Mouse (Mus musculus) liver, embryonic 14.5 days (tissue): ENCODE measurements around the gene Psmc3. TPM values are rescaled to one million over a fixed set of nuclear protein-coding genes. Genes with fewer than 3 reads are reported as not detected.
A peak's percentile ranks its signal among the peaks of the same experiment; 100 is the strongest.

Experiments used
- ATAC-seq: fragments of 200-750 bp; cut with Nextera tagmentation; 2 replicates; pipeline ENCODE4 v1.8.0; 2017; ENCODE audit warnings: moderate number of reproducible peaks, mild to moderate bottlenecking, moderate library complexity; ENCODE audit not compliant: insufficient read depth
- DNase-seq, 3 experiments: peaks; one replicate each; pipeline ENCODE4 v3.0.0-alpha.2; 2012 to 2013; ENCODE audit warnings: low read depth in 3 of 3, low spot score in 3 of 3
- H3K27ac ChIP-seq: fragments of 300-500 bp; sonication (generic); 2 replicates; pipeline ENCODE4 v1.5.1; 2014; ENCODE audit warnings: moderate library complexity, mild to moderate bottlenecking, control low read depth, inconsistent platforms
- H3K27me3 ChIP-seq: fragments of 300-500 bp; sonication (generic); 2 replicates; pipeline ENCODE4 v1.6.1; 2014; ENCODE audit warnings: mild to moderate bottlenecking, low read length, moderate library complexity; ENCODE audit not compliant: control insufficient read depth, insufficient read depth
- H3K36me3 ChIP-seq: fragments of 300-500 bp; sonication (generic); replicated peaks from 2 replicates; pipeline ENCODE4 v1.6.1; 2014; ENCODE audit warnings: low read depth; ENCODE audit not compliant: control insufficient read depth, insufficient read depth
- H3K4me1 ChIP-seq, 2 experiments: fragments of 200-500 bp in 1 of 2; fragments of 300-500 bp in 1 of 2; sonication (generic) in 1 of 2; replicated peaks; 2 replicates each; pipeline ENCODE4 v1.6.1; 2012 to 2014; ENCODE audit warnings: antibody characterized with exemption in 1 of 2, inconsistent platforms in 1 of 2, low read length in 1 of 2; ENCODE audit not compliant: control insufficient read depth in 2 of 2, insufficient read depth in 2 of 2
- H3K4me2 ChIP-seq: fragments of 300-500 bp; sonication (generic); 2 replicates; pipeline ENCODE4 v1.6.1; 2014; ENCODE audit warnings: low read depth, mild to moderate bottlenecking, control low read depth, moderate library complexity
- H3K4me3 ChIP-seq, 2 experiments: fragments of 200-500 bp in 1 of 2; fragments of 300-500 bp in 1 of 2; sonication (generic) in 1 of 2; 2 replicates each; pipeline ENCODE4 v1.5.1; 2012 to 2014; ENCODE audit warnings: low read depth in 2 of 2, low read length in 2 of 2, mild to moderate bottlenecking in 2 of 2, control low read depth in 1 of 2, inconsistent platforms in 1 of 2, moderate library complexity in 1 of 2; ENCODE audit not compliant: insufficient read depth in 1 of 2
- H3K9ac ChIP-seq: fragments of 300-500 bp; sonication (generic); replicated peaks from 2 replicates; pipeline ENCODE4 v1.6.1; 2014; ENCODE audit warnings: mild to moderate bottlenecking, control low read depth, moderate library complexity
- H3K9me3 ChIP-seq: fragments of 300-500 bp; sonication (generic); 2 replicates; pipeline ENCODE4 v1.6.1; 2016; ENCODE audit warnings: low read length, mixed read lengths; ENCODE audit not compliant: control insufficient read depth
- CTCF ChIP-seq: IDR thresholded peaks from 2 replicates; pipeline ENCODE4 v1.5.1; 2016; ENCODE audit warnings: antibody characterized with exemption, low read depth, control low read depth
- EP300 ChIP-seq: IDR thresholded peaks from 2 replicates; pipeline ENCODE4 v1.6.1; 2016; ENCODE audit warnings: antibody characterized with exemption, low read depth
- WGBS: fragments of 180-500 bp; shearing (Covaris S2); extraction: QIAGEN DNeasy Blood & Tissue Kit; methylation state at CpG from one replicate; pipeline ENCODE4 v1.1.7; 2014; ENCODE audit not compliant: insufficient replicate concordance; 5-methylcytosine and 5-hydroxymethylcytosine counted together
- polyA plus RNA-seq, 2 experiments: library from polyadenylated mRNA; depleted of rRNA in 1 of 2; stranded (reverse) in 1 of 2; unstranded in 1 of 2; fragments of >200 nt; fragmentation: Nextera tagmentation in 1 of 2; extraction: Ambion mirVana in 1 of 2; gene quantifications; 2 replicates each; pipeline versions ENCODE4 v1.2.1 to v1.2.3; 2012 to 2014

Psmc3 gene
- polyA plus RNA-seq, 2 experiments, result 126 to 174 TPM

GRCm38 (mm10) chr2:91079026-91079384 is 25.2 kb downstream of the Psmc3 start:
- Histone ChIP-seq H3K4me2 (peak overlapping the region; percentile 69), H3K4me1 (peaks cover 2 to 11% of the 10 kb centered on the region in 2 experiments; a peak in 1 of 4 replicates), H3K36me3 (no peaks in the 10 kb centered on the region), H3K27ac (no peak overlapping the region), H3K9ac (peak overlapping the region; percentile 34), H3K4me3 (peak overlapping the region; percentile 41 to 48), H3K27me3 (no peaks in the 10 kb centered on the region), H3K9me3 (no peaks in the 10 kb centered on the region)
- no peak for TF ChIP-seq CTCF
- no peak for TF ChIP-seq EP300
- ATAC-seq, result no peak
- WGBS, result 22% methylated on average over 5 of the region's 5 CpGs
- DNase-seq, result no peak

GRCm38 (mm10) chr2:91080784-91081513 is 27.1 kb downstream of the Psmc3 start:
- H3K4me1 ChIP-seq, result peaks cover 2 to 11% of the 10 kb centered on the region in 2 experiments; a peak in 2 of 4 replicates
- TF ChIP-seq CTCF (no peak), EP300 (no peak)
- H3K9me3 ChIP-seq, result no peaks in the 10 kb centered on the region
- H3K4me2 ChIP-seq, result no peak overlapping the region
- no peaks in the 10 kb centered on the region for H3K36me3 ChIP-seq
- ATAC-seq (no peak), DNase-seq (no peak)
- H3K4me3 ChIP-seq, result no peak overlapping the region
- no peaks in the 10 kb centered on the region for H3K27me3 ChIP-seq
- WGBS, result 53% methylated on average over 8 of the region's 8 CpGs
- H3K27ac ChIP-seq, result no peak overlapping the region
- H3K9ac ChIP-seq, result no peak overlapping the region

- Histone ChIP-seq H3K4me3 (no peak within 1 kb of the TSS; a peak in 1 of 4 replicates), H3K36me3 (no peaks in the 10 kb centered on the region), H3K9ac (no peak within 1 kb of the TSS), H3K4me1 (peaks cover 2 to 11% of the 10 kb centered on the region in 2 experiments; a peak in 2 of 4 replicates), H3K27me3 (no peaks in the 10 kb centered on the region), H3K27ac (no peak within 1 kb of the TSS), H3K9me3 (no peaks in the 10 kb centered on the region), H3K4me2 (peak within 1 kb of the TSS; percentile 27)
- 47% methylated on average over 13 of the region's 13 CpGs for WGBS
- TF ChIP-seq EP300 (no peak), CTCF (no peak)
- ATAC-seq, result no peak
- no peak for DNase-seq
Observed at GRCm38 (mm10) chr2:91081775-91082695, 28.2 kb downstream of the Psmc3 start, which contains the start of gene Spi1. TSS of gene Spi1 (plus strand) at chr2:91082390.

GRCm38 (mm10) chr2:91082844-91083243 is 29.0 kb downstream of the Psmc3 start:
- H3K4me1 ChIP-seq, result peaks cover 2 to 11% of the 10 kb centered on the region in 2 experiments; a peak in 2 of 4 replicates
- H3K27me3 ChIP-seq, result no peaks in the 10 kb centered on the region
- TF ChIP-seq EP300 (no peak), CTCF (no peak)
- 19% methylated on average over 11 of the region's 11 CpGs for WGBS
- H3K9me3 ChIP-seq, result no peaks in the 10 kb centered on the region
- no peak overlapping the region for H3K9ac ChIP-seq
- H3K27ac ChIP-seq, result no peak overlapping the region
- peak overlapping the region; percentile 27 for H3K4me2 ChIP-seq
- DNase-seq (peak in 1 of 3 experiments; percentile 44), ATAC-seq (peak; percentile 56; the same call in 1 of the 2 replicates)
- no peak overlapping the region; a peak in 1 of 4 replicates for H3K4me3 ChIP-seq
- H3K36me3 ChIP-seq, result no peaks in the 10 kb centered on the region

- TF ChIP-seq CTCF, result no peak
- TF ChIP-seq EP300, result no peak
- no peak overlapping the region for H3K27ac ChIP-seq
- H3K4me3 ChIP-seq, result no peak overlapping the region
- 11% methylated on average over 1 of the region's 1 CpGs for WGBS
- H3K36me3 ChIP-seq, result no peaks in the 10 kb centered on the region
- ATAC-seq, result no peak
- no peak overlapping the region for H3K9ac ChIP-seq
- DNase-seq, result no peak
- H3K9me3 ChIP-seq, result no peaks in the 10 kb centered on the region
- no peaks in the 10 kb centered on the region for H3K27me3 ChIP-seq
- peaks cover 2 to 11% of the 10 kb centered on the region in 2 experiments; a peak in 2 of 4 replicates for H3K4me1 ChIP-seq
- H3K4me2 ChIP-seq, result no peak overlapping the region; the same call in 1 of the 2 replicates
Observed at GRCm38 (mm10) chr2:91083366-91083940, 29.6 kb downstream of the Psmc3 start.
